Mouse (Mus musculus) adrenal gland, adult 2 months (tissue): ENCODE results near the gene Mrps18c. TPM values are rescaled to one million over a fixed set of nuclear protein-coding genes. Genes with fewer than 3 reads are reported as not detected.

Experiments used
- DNase-seq: peaks from one replicate; pipeline ENCODE4 v3.0.0; 2021
- polyA plus RNA-seq: library from polyadenylated mRNA; depleted of rRNA; stranded (reverse); fragments of >200 nt; gene quantifications from 2 replicates; pipeline ENCODE4 v1.2.3, GENCODE M21; 2012; rRNA removed
- total RNA-seq, 2 experiments: library from RNA; stranded (reverse); gene quantifications; 2 replicates each; pipeline ENCODE4 v1.2.3; 2021

Gene Mrps18c
- total and polyA plus RNA-seq, 3 experiments: 5.4 to 97.4 (median 86.0) TPM

GRCm38 (mm10) chr5:100825975-100826374 lies 27.5 kb downstream of the Mrps18c start:
- DNase-seq: no peak

DNA sequence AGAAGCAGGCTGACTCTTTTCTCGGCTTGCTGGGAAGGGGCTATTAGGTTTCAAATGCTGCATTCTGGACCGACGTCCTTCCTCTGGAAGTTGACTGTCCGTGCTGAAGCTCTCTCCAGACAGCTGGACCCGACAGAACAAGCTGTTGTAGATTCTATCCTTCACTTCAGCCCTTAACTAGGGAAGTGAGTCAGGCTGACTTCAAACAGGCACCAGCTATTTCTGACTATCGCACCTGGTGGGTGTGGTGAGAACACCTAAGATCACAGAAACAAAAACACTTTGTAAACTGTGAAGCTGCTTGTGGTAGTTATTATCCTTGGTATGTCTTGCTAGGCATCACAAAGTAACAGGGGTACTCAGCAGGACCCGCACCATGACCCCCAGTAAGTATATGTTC lies 28.1 kb downstream of the Mrps18c start:
- DNase-seq: no peak

GRCm38 (mm10) chr5:100828701-100829100 lies 30.3 kb downstream of the Mrps18c start:
- no peak for DNase-seq

GRCm38 (mm10) chr5:100832680-100833079 lies 34.3 kb downstream of the Mrps18c start:
- DNase-seq: no peak

DNA sequence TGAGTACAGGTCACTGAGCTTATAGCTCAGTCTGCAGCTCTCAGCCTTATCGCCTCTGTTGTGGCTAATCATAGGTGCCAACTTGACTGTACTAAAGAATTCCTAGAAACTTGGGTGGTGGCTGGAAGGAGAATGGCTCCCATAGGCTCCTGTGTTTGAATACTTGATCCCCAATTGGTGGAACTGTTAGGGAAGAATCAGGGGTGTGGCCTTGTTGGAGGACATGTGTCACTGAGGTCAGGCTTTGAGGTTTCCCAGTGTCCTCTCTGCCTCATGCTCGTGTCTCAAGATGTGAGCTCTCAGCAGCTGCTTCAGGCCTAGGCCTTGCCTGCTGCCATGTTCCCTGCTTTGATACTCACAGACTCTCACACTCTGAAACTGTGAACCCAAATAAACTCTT lies 35.4 kb downstream of the Mrps18c start:
- DNase-seq: no peak

DNA sequence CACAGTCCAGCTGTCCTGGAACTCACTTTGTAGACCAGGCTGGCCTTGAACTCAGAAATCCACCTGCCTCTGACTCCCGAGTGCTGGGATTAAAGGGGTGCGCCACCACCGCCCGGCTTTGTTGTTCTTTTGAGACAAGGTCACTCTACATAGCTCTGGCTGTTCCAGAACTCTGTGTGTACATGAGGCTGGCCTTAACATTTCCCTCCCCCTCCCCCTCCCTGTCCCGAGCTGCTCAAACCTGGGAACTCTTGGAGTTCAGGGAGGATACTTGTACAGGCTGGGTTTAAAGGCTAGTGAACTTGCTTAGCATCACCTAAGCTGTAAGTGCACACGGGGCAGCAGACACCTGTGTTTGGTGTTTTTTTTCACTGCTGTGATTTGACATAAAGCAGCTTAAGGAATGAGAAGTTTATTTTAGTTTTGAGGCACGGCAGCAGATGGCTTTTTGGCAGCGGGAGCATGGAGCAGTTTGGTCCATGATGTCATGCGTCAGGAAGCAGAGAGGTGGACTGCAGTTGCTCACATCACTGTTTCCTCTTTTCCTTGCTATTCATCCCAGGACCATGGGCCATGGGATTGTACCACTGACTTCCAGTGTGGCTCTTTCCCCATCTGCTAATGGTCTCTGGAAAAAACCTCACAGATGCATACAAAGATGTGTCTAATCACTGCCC lies 37.6 kb downstream of the Mrps18c start:
- no peak for DNase-seq

- DNase-seq: no peak
Observed at GRCm38 (mm10) chr5:100837907-100838306, 39.5 kb downstream of the Mrps18c start.

DNA sequence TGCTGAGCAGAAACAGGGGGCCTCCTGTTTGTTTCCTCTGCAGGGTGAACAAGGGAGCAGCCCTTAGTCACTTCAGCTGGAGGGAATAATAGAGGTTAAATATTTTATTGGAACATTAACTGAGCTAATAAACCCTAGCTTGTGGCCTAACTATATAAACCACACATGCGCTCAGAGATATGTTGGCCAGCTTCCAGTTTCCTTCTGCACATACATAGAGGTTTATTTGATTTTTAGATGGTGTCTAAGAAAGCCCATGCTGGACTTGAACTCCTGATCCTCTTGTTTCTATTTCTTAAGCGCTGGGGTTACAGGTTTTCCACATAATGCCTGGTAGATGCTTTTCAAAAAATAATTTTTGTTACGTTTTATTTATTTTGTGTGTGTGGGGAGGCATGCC lies 46.1 kb downstream of the Mrps18c start:
- no peak for DNase-seq

- peak; percentile 69 for DNase-seq
Observed at GRCm38 (mm10) chr5:100845485-100845847, 47.0 kb downstream of the Mrps18c start, which contains the start of gene Gpat3. TSS of gene Gpat3 (plus strand) at chr5:100845713.

- DNase-seq: peak; percentile 94
Observed at GRCm38 (mm10) chr5:100845848-100846598, 47.6 kb downstream of the Mrps18c start.

DNA sequence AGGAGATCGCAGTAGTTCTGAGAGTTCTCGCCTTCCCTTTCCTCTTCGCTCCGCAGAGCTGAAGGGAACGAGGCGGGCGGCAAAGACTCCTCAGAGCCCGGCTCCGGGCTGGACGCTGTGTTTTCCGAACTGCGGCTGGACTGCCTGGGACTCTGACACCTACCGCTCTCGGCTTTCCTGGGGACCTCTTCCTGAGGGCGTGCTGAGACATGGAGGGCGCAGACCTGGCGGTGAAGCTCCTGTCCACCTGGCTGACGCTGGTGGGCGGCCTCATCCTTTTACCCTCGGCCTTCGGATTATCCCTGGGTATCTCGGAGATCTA lies 48.1 kb downstream of the Mrps18c start:
- DNase-seq: no peak

DNA sequence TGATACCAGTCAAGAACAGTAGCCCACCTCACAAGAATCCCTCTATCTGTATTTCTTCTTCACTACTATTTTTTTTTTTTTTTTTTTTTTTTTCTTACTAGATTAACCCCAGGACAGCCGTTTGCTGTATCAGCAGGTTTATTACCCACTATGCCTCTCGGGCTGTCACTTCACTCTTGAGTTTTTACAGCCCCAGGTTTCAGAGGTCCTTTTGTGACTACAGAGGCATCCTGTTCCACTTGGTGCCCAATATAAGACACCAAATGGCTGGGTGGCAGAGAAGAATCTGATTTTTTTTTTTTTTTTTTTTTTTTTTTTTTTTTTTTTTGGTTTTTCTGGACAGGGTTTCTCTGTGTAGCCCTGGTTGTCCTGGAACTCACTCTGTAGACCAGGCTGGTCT lies 48.7 kb downstream of the Mrps18c start:
- no peak for DNase-seq

DNA sequence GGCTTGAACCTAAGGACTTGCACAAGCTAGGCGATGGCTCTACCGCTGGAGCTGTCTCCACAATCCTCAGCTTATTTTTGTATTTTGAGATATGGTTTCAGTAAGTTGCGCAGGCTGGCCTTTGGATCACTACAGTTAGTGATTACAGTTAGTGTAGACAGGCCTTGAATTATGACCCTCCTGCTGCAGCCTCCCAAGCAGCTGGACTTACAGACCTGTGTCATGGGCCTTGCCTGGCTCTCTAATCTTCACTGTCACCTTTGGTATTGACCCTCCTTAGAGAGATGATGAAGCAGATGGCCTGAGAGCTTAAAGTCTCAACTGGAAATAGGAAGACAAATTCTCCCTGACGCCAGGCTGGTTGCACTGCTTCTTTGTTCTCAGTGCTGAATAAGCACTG lies 55.5 kb downstream of the Mrps18c start:
- DNase-seq: no peak

Other genes starting within 250 kb of the Mrps18c start
- gene Plac8, start 226.4 kb upstream of the Mrps18c start, total RNA-seq: 10 to 100 TPM in 1 of 2 experiments, 1 to 10 TPM in 1; 5.7 to 11.3 TPM
- gene Plac8, start 226.4 kb upstream of the Mrps18c start, polyA plus RNA-seq: 5.0 and 5.1 TPM in 2 replicates
- 10 to 100 TPM; 53.0 to 74.5 TPM for gene Coq2, start 123.5 kb upstream of the Mrps18c start, total RNA-seq
- gene Coq2, start 123.5 kb upstream of the Mrps18c start, polyA plus RNA-seq: 142 and 265 TPM in 2 replicates
- gene Hpse, start 78.9 kb upstream of the Mrps18c start, total RNA-seq: under 1 TPM; 0.72 to 0.97 TPM
- gene Hpse, start 78.9 kb upstream of the Mrps18c start, polyA plus RNA-seq: 0.57 and 0.87 TPM in 2 replicates
- 10 to 100 TPM in 1 of 2 experiments, 1 to 10 TPM in 1; 6.7 to 10.4 TPM for gene Helq, start within 50 bp of the Mrps18c start, total RNA-seq
- 2.7 and 4.0 TPM in 2 replicates for gene Helq, start within 50 bp of the Mrps18c start, polyA plus RNA-seq
- gene Abraxas1, start 22.3 kb downstream of the Mrps18c start, total RNA-seq: 10 to 100 TPM; 11.6 to 14.0 TPM
- 1.8 and 2.4 TPM in 2 replicates for gene Abraxas1, start 22.3 kb downstream of the Mrps18c start, polyA plus RNA-seq
- gene Gpat3, start 47.1 kb downstream of the Mrps18c start, total RNA-seq: 10 to 100 TPM; 10.5 to 37.6 TPM
- 2.0 and 4.7 TPM in 2 replicates for gene Gpat3, start 47.1 kb downstream of the Mrps18c start, polyA plus RNA-seq